Mouse (Mus musculus) neural tube, embryonic 11.5 days (tissue): ENCODE measurements around the gene Trp53bp1. TPM values are rescaled to one million over a fixed set of nuclear protein-coding genes. Genes with fewer than 3 reads are reported as not detected.

ENCODE experiments used
- ATAC-seq: fragments of 200-750 bp; cut with Nextera tagmentation; 2 replicates; pipeline ENCODE4 v1.8.0; 2017; ENCODE audit warnings: moderate number of reproducible peaks, mild to moderate bottlenecking, moderate TSS enrichment, moderate library complexity; ENCODE audit not compliant: insufficient read depth, low FRiP score, low TSS enrichment
- DNase-seq: peaks from one replicate; pipeline ENCODE4 v3.0.0-alpha.2; 2015; ENCODE audit warnings: low spot score
- H3K27ac ChIP-seq: fragments of 300-500 bp; sonication (generic); 2 replicates; pipeline ENCODE4 v1.5.1; 2014; ENCODE audit warnings: low read depth, mild to moderate bottlenecking, low read length
- H3K27me3 ChIP-seq: fragments of 300-500 bp; sonication (generic); 2 replicates; pipeline ENCODE4 v1.6.1; 2014; ENCODE audit warnings: mild to moderate bottlenecking, low read length, mixed read lengths; ENCODE audit not compliant: control insufficient read depth, insufficient read depth
- H3K36me3 ChIP-seq: fragments of 300-500 bp; sonication (generic); 2 replicates; pipeline ENCODE4 v1.6.1; 2014; ENCODE audit warnings: mild to moderate bottlenecking, low read length, moderate library complexity, mixed read lengths; ENCODE audit not compliant: control insufficient read depth, insufficient read depth
- H3K4me1 ChIP-seq: fragments of 300-500 bp; sonication (generic); 2 replicates; pipeline ENCODE4 v1.6.1; 2014; ENCODE audit warnings: low read length, mixed read lengths; ENCODE audit not compliant: control insufficient read depth, insufficient read depth
- H3K4me2 ChIP-seq: fragments of 300-500 bp; sonication (generic); 2 replicates; pipeline ENCODE4 v1.6.1; 2014; ENCODE audit warnings: low read depth, mild to moderate bottlenecking, moderate library complexity
- H3K4me3 ChIP-seq: fragments of 300-500 bp; sonication (generic); 2 replicates; pipeline ENCODE4 v1.5.1; 2014; ENCODE audit warnings: low read depth, low read length
- H3K9ac ChIP-seq: fragments of 300-500 bp; sonication (generic); 2 replicates; pipeline ENCODE4 v1.6.1; 2014; ENCODE audit warnings: mild to moderate bottlenecking, low read length
- H3K9me3 ChIP-seq: fragments of 300-500 bp; sonication (generic); 2 replicates; pipeline ENCODE4 v1.6.1; 2016; ENCODE audit warnings: low read length; ENCODE audit not compliant: control insufficient read depth
- WGBS: fragments of 180-500 bp; shearing (Covaris S2); extraction: QIAGEN DNeasy Blood & Tissue Kit; methylation state at CpG from one replicate; pipeline ENCODE4 v1.1.7; 2014; 5-methylcytosine and 5-hydroxymethylcytosine counted together
- polyA plus RNA-seq: library from polyadenylated mRNA; unstranded; fragments of >200 nt; fragmentation: Nextera tagmentation; extraction: Ambion mirVana; gene quantifications from 2 replicates; pipeline ENCODE4 v1.2.1, GENCODE M21; 2014

The Trp53bp1 gene
- polyA plus RNA-seq, 1 experiment from 2014 or later, result 151 TPM

- peak overlapping the region; percentile 90 for H3K27ac ChIP-seq
- DNase-seq (peak; percentile 26), ATAC-seq (peak; percentile 28)
- H3K9ac ChIP-seq, result peak overlapping the region; percentile 53
- WGBS, result 19% methylated on average over 4 of the region's 4 CpGs
- H3K27me3 ChIP-seq, result no peaks in the 10 kb centered on the region
- peak overlapping the region; percentile 98 for H3K4me3 ChIP-seq
- no peaks in the 10 kb centered on the region for H3K9me3 ChIP-seq
- H3K4me2 ChIP-seq, result peak overlapping the region; percentile 44
- H3K36me3 ChIP-seq, result peaks cover 5% of the 10 kb centered on the region; the same call in 1 of the 2 replicates
- H3K4me1 ChIP-seq, result peaks cover 17% of the 10 kb centered on the region
Measured at GRCm38 (mm10) chr2:121271928-121272516, 815 bp upstream of the Trp53bp1 start.

GRCm38 (mm10) chr2:121270521-121271235, 529 bp downstream of the Trp53bp1 start:
- peaks cover 17% of the 10 kb centered on the region for H3K4me1 ChIP-seq
- no peaks in the 10 kb centered on the region for H3K9me3 ChIP-seq
- peak overlapping the region; percentile 44 for H3K4me2 ChIP-seq
- 3% methylated on average over 33 of the region's 35 CpGs for WGBS
- peaks cover 5% of the 10 kb centered on the region; the same call in 1 of the 2 replicates for H3K36me3 ChIP-seq
- no peak for DNase-seq
- no peaks in the 10 kb centered on the region for H3K27me3 ChIP-seq
- H3K27ac ChIP-seq, result peak overlapping the region; percentile 90
- ATAC-seq, result peak; percentile 76
- peak overlapping the region; percentile 98 for H3K4me3 ChIP-seq
- H3K9ac ChIP-seq, result peak overlapping the region; percentile 84

GRCm38 (mm10) chr2:121268446-121268845, 2.8 kb downstream of the Trp53bp1 start:
- H3K4me3 ChIP-seq, result no peak overlapping the region
- H3K27ac ChIP-seq, result no peak overlapping the region
- H3K4me2 ChIP-seq, result peak overlapping the region; percentile 12; the same call in 1 of the 2 replicates
- no peak overlapping the region for H3K9ac ChIP-seq
- ATAC-seq (no peak), DNase-seq (no peak)
- 71% methylated on average over 8 of the region's 8 CpGs for WGBS
- H3K4me1 ChIP-seq, result peaks cover 17% of the 10 kb centered on the region
- peaks cover 5% of the 10 kb centered on the region; the same call in 1 of the 2 replicates for H3K36me3 ChIP-seq
- no peaks in the 10 kb centered on the region for H3K27me3 ChIP-seq
- no peaks in the 10 kb centered on the region for H3K9me3 ChIP-seq

GRCm38 (mm10) chr2:121249758-121250157, 21.4 kb downstream of the Trp53bp1 start:
- no peak overlapping the region for H3K4me3 ChIP-seq
- H3K4me1 ChIP-seq, result no peaks in the 10 kb centered on the region
- no peak overlapping the region for H3K27ac ChIP-seq
- no peaks in the 10 kb centered on the region for H3K27me3 ChIP-seq
- 89% methylated on average over 2 of the region's 2 CpGs for WGBS
- no peak for DNase-seq
- ATAC-seq, result no peak
- peaks cover 29% of the 10 kb centered on the region for H3K36me3 ChIP-seq
- H3K4me2 ChIP-seq, result no peak overlapping the region
- H3K9me3 ChIP-seq, result no peaks in the 10 kb centered on the region
- no peak overlapping the region for H3K9ac ChIP-seq

- Histone ChIP-seq H3K36me3 (peaks cover 16% of the 10 kb centered on the region), H3K27ac (no peak overlapping the region), H3K27me3 (no peaks in the 10 kb centered on the region), H3K9me3 (no peaks in the 10 kb centered on the region), H3K9ac (no peak overlapping the region), H3K4me3 (no peak overlapping the region), H3K4me2 (no peak overlapping the region), H3K4me1 (no peaks in the 10 kb centered on the region)
- ATAC-seq, result no peak
- 93% methylated on average over 5 of the region's 5 CpGs for WGBS
- no peak for DNase-seq
Measured at GRCm38 (mm10) chr2:121244099-121244498, 27.1 kb downstream of the Trp53bp1 start.

- no peak overlapping the region for H3K9ac ChIP-seq
- H3K9me3 ChIP-seq, result no peaks in the 10 kb centered on the region
- H3K27ac ChIP-seq, result no peak overlapping the region
- WGBS, result 94% methylated on average over 4 of the region's 4 CpGs
- no peaks in the 10 kb centered on the region for H3K4me1 ChIP-seq
- peaks cover 20% of the 10 kb centered on the region for H3K36me3 ChIP-seq
- no peaks in the 10 kb centered on the region for H3K27me3 ChIP-seq
- no peak for DNase-seq
- H3K4me3 ChIP-seq, result no peak overlapping the region
- ATAC-seq, result no peak
- H3K4me2 ChIP-seq, result no peak overlapping the region
Measured at GRCm38 (mm10) chr2:121239426-121239825, 31.8 kb downstream of the Trp53bp1 start.

- WGBS, result 87% methylated on average over 8 of the region's 8 CpGs
- Histone ChIP-seq H3K4me3 (no peak overlapping the region), H3K36me3 (peaks cover 19% of the 10 kb centered on the region), H3K9ac (no peak overlapping the region), H3K27ac (no peak overlapping the region), H3K9me3 (no peaks in the 10 kb centered on the region), H3K4me1 (no peaks in the 10 kb centered on the region), H3K27me3 (no peaks in the 10 kb centered on the region), H3K4me2 (no peak overlapping the region)
- no peak for ATAC-seq
- no peak for DNase-seq
Measured at GRCm38 (mm10) chr2:121235460-121236072, 35.6 kb downstream of the Trp53bp1 start.

- Histone ChIP-seq H3K27me3 (no peaks in the 10 kb centered on the region), H3K9me3 (no peaks in the 10 kb centered on the region), H3K27ac (no peak overlapping the region), H3K4me1 (no peaks in the 10 kb centered on the region), H3K36me3 (peaks cover 14% of the 10 kb centered on the region), H3K9ac (no peak overlapping the region), H3K4me2 (no peak overlapping the region), H3K4me3 (no peak overlapping the region)
- 92% methylated on average over 4 of the region's 4 CpGs for WGBS
- DNase-seq (no peak), ATAC-seq (no peak)
Measured at GRCm38 (mm10) chr2:121228135-121228534, 43.1 kb downstream of the Trp53bp1 start.
